Mouse (Mus musculus) inflammation-experienced regulatory T-cells, adult 6 months (primary cell): Measurements from ENCODE around the gene Mbd5. TPM values are rescaled to one million over a fixed set of nuclear protein-coding genes. Genes with fewer than 3 reads are reported as not detected.
"Not testable (repeated sequence)": the region's sequence is repeated elsewhere in the genome, so short reads cannot be mapped to it uniquely, and the experiment has no call there.

Experiments
- ATAC-seq: one replicate; pipeline ENCODE4 v1.8.0; 2017
- polyA plus RNA-seq, 3 experiments: library from polyadenylated mRNA; unstranded; fragments of 100-300 nt; shearing (Covaris generic); gene quantifications; one replicate each; pipeline ENCODE4 v1.2.1; 2017

Gene Mbd5
- polyA plus RNA-seq, 3 experiments from 2014 or later: 20.2 to 32.2 (median 22.8) TPM

DNA sequence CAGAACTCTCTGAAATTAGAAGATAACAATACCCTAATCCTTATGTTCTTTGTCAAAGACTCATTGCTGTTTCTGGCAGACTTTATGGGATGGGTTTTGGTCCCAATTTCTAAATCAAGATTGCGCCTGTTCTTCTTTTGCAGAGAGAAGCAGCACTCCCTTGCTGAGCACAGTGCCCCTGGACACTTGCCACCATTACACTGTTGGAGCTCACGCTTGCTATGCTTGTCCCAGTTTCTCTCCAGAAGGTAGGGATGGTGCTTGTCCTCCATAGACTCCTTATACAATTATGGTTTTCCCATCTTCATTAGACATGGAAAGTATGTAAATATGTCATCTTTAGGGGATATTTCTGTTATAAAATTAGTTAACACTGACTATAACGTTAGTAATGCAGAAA lies 220.5 kb downstream of the Mbd5 start:
- no peak for ATAC-seq

DNA sequence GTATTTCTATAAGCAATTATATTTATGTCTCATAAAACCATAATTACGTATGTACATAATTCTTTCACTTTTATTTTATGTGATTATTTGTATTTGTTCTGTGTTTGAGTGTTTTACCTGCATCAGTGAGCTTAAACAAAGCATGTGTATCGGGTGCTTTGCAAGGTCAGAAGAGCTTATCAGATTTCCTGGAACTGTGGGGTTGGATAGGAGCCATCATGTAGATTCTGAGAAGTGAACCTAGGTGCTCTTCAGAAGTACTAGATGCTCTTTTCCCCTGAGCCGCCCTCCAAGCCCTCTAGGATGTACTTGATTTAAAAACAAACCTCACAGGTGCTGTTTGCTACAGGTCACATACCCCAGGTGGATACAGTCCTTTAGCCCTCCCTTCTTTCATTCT lies 227.7 kb downstream of the Mbd5 start:
- peak; percentile 77 for ATAC-seq

DNA sequence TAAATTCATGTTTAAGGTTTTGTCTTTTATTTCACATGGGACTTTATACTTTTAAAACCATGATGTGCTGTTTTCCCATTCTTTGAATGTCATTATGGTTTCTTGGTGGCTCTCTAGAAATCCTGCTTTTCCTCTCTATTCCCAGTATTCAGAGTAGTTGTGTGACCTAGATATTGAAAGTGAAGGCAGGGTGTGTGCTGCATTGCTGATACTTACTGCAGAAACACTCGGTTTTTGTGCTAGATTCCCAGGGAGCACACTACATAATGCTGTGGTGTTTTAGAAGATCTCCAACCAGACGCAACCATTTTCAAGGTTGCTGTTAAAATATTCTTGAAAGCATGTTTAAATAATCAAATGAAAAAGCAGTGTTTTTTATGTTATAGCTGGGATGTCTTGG lies 241.7 kb downstream of the Mbd5 start:
- ATAC-seq: no peak

DNA sequence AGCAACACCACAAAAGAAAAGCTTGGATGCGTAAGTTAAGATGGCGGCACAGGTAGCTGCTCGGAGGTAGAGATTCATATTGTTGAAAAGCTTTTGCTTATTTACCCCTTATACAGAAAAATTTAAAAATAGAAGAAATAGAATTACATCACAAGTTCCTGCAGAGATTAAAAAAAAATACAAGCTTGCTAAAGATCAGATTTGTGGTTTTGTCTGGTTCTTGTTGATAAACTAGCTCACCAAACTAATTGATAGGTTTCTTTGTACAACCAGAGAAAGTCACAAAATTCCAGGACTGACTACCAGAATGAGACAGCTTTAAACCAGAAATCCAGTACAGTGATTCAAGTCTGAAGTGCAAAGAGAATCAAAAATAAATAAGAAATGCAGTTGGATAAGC lies 242.4 kb downstream of the Mbd5 start:
- no peak for ATAC-seq

DNA sequence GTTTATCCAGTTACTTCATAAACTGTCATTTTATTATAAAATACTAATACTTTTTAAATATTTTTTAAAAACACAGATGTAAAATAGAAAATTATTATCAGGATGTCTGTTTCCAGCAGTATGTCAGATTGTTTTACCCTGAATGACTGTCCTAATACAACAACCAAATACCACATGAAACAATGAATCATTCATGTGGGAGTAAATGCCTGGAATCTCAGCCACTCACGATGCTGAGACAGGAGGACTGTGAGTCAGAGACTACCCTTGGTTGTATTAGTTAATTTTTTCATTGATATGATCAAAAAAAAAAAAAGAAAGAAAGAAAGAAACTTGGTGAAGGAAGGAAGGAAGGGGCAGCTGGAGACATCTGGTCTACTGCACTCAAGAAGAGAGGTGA lies 254.8 kb downstream of the Mbd5 start:
- ATAC-seq: no peak

DNA sequence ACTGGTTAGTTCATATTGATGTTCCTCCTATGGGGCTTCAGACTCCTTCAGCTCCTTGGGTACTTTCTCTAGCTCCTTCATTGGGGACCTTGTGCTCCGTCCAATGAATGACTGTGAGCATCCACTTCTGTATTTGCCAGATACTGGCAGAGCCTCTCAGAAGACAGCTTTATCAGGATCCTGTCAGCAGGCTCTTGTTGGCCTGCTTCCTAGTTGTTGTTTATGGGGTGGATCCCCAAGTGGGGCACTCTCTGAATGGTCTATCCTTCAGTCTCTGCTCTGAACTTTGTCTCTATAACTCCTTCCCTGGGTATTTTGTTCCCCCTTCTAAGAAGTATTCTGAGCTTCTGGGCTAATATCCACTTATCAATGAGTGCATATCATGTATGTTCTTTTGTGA lies 256.4 kb downstream of the Mbd5 start:
- ATAC-seq: not testable (repeated sequence)

DNA sequence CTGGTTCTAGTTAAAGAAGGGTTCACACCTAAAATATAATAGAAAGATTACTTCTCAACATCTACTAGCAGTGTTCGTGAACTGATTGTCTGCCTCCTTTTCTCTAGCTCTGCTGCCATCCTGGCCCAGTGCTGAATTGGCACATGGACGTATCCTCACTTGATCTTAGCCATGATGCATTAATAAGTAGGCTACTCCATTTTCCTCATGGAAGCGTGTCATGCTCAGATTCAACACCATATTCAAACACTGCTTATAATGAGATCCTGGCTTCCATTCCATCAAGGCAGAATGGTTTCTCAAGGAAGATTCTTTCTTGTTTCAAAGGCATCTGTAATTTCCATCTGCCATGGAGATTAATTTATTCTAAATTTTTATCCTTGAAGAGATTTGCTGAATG lies 260.0 kb downstream of the Mbd5 start:
- ATAC-seq: no peak

DNA sequence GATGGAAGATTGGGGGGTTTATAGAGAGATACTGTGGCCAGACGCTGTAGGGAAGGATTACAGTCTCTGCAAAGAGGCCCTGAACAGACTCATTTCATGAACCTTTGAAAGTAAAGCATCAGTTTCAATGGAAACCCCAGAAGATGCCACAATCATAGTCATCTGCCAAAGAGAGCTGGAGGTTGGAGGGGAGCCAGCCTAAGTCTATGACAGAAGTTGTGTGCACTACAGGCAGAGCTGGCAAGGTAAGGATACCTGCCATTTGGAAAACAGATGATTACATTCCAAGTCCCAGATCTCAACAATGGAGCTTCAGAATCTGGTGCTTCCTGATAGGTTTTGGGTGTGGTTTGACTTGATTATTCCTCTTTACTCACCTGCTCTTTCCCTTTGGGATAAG lies 261.1 kb downstream of the Mbd5 start:
- no peak for ATAC-seq

DNA sequence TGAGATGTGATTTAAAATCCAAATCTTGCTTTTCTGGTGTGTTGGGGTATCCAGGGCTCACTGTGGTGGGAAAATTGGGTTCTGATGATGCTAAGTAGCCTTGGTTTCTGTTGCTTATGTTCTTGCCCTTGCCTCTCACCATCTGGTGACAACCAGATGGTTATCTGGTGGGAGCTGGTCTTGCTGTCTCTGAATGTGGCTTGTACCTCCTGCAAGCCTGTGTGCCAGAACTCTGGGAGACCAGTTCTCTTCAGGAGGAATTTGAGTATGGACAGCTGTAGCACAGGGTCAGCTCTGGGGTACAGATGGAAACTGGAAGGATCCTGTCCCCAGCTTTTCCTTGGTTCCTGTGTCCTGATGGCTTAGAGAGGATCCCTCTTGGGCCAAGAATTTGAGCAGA lies 280.4 kb downstream of the Mbd5 start:
- no peak for ATAC-seq

DNA sequence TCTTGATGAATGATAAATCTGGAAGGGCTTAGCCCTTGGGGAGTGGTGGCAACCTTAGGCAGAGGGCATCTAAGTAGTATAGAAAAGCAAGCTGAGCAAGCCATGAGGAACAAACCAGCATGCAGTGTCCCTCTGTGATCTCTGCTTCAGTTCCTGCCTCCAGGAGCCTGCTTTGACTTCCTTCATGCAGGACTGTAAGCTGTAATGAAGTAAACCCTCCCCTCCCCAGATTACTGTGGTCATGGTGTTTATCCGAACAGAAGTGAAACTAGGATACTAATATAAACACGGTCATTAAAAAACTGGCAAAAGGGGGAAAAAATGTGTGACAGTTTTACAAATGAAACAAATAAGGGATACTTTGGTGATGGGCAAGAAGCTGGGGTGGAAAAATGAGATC lies 284.8 kb downstream of the Mbd5 start:
- no peak for ATAC-seq

DNA sequence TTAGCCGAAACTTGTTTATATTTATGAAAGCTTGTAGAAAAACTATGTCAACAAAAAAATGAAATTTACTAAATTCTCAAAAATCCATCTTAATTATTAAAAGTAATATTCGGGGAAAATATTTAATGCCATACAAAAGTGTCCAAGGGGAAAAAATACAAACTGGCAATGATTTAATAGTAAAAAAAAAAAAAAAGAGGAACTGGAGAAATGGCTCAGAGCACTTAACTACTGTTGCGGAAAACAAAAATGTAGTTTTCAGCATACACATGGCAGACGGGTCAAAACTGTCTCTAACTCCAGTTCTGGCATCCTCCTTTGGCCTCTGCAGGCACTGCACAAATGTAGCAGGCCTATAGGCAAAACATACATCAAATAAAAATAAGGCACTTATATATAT lies 292.4 kb downstream of the Mbd5 start:
- ATAC-seq: no peak

DNA sequence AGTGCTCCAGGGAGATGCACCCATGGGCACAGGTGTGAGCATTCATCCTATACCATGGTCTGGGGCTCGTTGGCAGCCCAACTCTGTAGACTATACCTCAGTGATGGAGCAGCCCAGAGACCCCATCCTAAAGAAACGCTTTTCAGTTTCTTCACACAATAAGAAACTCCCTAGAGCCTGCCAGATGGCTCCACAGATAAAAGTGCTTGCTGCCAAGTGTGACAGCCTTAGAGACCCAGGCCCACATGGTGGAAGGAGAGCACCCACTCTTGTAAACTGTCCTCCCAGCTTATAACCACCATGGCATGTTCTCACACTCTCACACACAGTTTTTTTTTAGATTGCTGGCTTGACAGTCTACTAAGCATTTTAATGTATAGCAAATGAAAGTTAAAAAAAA lies 314.8 kb downstream of the Mbd5 start:
- ATAC-seq: no peak

DNA sequence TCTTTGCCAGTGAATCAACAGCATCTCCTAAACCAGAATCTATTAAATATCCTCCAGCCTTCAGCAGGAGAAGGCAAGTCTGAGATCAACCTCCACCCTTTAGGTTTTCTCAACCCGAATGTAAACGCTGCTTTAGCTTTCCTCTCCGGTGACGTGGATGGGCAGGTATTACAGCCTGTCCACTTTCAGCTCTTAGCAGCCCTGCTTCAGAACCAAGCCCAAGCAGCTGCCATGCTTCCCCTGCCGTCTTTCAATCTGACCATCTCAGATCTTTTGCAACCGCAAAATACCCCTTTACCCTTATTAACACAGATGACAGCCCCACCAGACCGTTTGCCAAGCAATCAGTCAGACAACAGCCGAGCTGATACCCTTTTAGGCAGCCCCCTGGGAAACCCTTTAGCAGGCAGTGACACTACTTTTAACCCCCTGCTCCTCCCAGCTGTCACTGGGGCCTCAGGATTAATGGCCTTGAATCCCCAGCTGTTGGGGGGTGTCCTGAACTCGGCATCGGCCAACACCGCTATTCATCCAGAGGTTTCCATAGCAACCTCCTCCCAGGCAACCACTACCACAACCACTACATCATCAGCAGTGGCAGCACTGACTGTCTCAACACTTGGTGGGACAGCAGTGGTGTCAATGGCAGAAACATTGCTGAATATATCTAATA lies 323.1 kb downstream of the Mbd5 start:
- ATAC-seq: no peak

DNA sequence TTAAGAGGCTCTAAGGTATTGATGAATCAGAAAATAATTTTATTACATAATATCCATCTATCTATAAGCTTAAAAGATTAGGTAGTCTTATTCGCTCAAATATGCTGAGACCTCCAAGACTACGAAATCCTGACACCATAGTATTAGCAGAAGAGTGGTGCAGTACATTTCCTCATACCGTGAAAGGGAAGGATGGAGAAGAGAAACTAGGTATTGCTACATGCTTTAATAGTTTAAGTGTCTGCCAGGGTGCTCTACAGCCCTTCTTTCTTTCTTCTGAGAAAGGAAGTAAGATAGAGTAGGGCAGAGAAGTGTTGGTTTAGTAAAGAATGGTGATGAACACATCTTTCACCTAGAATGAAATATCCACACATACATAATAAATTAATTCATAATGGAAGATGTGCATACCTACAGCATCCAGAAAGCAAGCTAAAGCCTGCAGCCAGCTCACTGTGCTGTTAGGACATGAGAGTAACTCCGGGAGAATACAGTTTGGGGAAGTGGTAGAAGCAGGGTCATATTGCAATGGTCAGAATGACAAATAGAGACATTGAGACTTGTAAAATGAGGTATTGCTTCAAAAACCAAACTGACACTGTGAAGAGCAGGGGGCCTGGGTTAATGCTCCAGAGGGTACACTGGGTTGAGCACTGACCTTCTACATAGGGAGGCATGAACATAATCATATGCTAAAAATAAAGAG lies 326.9 kb downstream of the Mbd5 start:
- ATAC-seq: no peak

DNA sequence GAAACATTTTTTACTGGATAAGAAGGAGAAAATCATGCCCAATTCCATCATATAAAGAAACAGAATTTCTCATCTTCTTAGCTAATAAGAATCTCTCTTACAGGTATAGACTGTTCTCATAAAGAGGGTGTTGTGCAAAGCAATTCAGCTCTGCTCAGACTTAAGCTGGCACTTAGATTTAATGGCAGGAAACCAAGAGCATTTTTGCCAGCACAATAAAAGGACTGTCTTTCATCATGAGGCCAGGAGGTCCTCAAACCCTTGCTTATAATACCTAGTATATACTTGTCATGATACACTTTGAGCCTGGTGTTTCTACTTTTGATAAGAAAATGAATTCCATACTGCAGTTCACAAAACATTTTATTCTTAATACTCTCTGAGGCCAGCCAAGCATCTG lies 331.2 kb downstream of the Mbd5 start:
- ATAC-seq: no peak

DNA sequence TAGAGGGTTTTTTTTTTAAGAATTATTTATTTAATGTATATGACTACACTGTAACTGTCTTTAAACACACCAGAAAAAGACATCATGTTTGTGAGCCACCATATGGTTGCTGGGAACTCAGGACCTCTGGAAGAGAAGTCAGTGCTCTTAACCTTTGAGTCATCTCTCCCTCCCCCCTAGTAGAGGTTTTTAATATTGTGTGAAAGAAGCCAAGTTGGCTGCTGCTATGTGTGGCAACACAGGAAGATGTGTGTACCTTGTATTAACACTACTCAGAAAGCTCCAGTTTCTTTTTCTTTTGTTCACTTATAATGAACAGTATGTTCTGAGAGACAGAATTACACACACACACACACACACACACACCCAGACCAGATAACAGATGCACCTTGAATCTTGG lies 334.3 kb downstream of the Mbd5 start:
- no peak for ATAC-seq

DNA sequence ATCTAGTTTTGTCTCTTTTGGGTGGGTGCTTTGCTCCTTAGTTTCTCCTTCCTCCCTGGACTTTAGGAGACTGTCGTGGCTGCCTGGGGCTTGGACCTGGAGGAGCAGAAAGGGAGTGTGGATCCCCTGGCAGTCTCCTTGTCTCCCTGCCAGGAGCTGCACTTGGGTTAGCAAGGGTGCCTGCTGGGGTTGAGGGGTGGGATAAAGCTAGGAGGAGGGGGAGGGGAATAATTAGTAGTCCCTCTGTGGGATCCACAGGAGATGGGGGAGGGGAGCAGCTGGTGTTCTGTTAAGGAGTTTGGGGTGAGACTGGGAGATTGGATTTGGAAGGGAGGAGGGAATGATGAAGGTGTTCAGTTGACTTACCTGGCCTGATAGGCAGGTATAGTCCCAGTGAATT lies 337.7 kb downstream of the Mbd5 start:
- no peak for ATAC-seq

DNA sequence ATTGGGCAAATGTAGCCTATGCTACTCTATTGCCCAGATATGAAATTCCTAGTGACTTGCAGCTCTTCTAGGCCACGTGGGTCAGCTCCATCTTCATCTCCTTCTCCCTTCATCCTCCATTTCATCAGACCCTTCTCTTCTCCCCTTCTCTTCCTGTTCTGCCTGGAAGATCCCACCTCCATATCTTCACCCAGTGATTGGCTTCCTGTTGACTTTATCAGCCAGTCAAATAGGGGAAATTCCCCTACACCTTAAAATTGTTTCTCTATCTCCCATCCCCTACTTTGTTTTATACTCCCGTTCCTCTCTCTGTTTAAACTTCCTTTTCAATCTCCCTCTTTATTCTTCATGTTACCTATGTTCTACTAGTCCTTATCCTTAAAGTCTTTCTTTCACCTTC lies 342.4 kb downstream of the Mbd5 start:
- peak; percentile 88 for ATAC-seq

DNA sequence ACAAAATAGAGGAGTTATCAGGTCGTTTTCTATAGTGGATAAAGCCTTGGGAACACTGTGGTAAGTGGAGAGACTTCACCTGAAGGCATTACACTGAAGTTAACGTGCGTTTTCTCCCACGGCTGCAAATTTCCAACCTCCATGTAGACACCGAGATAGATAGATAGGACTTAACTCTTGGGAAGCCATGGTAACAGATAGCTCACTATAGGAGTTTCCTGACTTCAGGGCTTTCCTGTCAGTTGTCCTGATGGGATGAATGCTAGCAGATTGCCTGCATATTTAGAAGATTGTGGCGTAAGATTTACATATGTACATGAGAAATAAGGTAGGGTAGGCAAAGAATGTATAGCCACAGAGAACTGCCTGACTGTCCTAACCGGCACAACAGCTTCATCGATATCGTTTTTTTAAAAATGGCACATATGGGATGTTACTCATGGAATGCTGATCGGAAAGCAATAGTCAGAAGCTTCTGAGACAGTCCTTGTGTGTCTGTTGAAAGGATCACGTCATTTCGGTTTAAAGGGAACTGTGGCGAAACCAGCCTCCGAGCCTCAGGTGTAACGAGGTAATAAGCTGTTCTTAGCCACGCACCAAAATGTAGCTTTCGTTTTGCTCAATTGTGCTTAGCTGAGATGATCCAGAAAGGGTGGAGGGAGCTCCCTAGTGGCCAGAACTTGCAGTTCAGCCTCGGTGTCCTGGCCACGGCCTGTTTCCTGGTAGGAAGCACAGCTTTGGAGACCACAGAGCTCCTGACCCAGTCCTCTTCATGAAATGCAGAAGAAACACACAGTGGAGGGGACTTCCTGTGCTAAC lies 363.5 kb downstream of the Mbd5 start:
- peak; percentile 99 for ATAC-seq

DNA sequence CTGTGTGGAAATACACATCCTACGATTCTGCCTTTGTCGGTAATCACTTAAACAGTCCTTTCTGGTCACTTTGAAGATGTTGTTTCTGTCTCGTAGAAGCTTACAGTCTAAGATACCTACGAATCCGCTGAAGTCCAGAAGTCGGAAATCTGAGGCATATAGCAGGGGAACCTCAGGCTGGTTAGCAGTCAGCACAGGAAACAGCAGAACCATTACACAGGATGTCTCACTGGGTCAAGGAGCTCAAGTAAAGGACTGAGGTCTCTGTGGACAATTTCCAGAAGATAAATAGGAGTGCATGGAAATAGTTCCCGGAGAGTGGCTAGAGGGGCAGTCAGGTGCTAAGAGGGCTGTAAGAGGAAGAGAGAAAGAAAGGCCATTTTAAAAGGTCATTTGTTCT lies 384.3 kb downstream of the Mbd5 start:
- no peak for ATAC-seq

DNA sequence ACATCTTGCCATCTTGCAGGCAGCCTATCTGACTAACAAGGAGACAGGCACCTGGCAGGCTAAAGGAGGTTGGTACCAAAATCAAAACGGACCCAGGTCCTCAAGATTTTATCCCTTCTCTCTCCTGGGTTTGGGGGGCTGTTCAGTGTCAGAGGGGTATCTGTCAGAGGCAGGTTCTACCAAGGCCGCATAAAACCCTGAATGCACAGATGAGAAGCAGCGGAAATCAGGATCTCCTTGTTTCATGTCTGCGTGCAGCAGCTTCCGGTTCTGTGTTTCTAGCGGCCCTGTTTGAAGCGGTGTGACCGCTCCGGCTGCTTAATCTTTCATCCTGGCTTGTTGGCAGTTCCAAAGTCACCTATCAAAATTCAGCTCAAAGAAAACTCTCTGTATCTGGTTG lies 386.0 kb downstream of the Mbd5 start:
- peak; percentile 54 for ATAC-seq

DNA sequence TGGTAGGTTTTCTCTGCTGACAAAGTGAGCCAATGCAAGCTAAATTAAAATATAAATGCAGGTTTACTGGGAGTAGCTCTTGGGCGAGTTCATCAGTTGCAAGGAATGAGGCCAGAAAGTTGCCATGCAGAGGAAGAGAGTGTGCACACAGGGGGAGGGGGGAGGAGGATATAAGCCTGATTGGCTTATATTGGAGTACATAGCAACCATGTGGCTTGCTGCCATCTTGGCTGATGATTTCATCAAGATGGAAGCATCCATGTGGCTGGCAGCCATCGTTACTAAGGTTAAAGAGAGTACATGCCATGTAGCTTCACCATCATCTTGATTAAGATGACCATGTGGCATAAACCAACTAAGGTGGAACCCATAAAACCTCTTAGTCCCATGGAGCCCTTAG lies 395.0 kb downstream of the Mbd5 start:
- no peak for ATAC-seq

DNA sequence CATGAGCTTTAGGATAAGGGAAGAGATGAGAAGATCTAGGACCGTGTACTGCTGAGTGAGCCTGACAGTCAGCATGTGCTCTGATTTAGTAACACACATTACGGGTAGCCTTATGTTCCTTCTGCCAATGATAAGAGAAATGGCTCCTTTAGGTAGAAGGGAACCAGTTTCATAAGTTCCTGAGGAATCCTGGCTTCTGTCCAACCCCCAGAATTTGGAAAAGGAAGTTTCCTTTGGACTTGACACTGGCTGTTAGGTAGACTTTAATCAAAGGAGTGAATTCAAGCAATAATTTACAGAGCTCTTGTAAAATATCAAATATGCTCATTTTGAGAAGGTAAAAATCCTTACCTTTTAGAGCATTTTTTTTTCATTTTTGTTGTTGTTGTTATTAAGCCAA lies 396.5 kb downstream of the Mbd5 start:
- no peak for ATAC-seq

DNA sequence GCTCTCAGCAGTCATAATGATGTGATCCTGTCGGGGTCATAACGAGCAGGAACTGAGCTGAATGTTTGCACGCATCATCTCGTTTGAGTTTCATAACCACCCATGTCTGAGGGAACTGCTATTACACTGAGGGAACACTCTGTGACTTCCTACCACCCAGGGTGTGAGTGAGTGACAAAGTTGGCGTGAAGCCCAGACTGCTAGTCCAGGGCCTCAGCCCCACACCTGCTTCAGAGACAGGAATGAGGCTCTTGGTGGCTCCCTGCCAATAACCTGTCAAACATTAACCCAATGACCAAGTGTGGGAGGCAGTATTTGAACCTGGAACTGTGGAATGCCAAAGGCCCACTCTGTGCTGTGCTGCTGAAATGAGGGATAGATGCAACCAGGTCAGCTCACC lies 400.5 kb downstream of the Mbd5 start:
- ATAC-seq: no peak
